Mouse (Mus musculus) heart, adult 2 months (tissue): Measurements from ENCODE around the gene Gle1. TPM values are rescaled to one million over a fixed set of nuclear protein-coding genes. Genes with fewer than 3 reads are reported as not detected.

Source experiments
- DNase-seq, 2 experiments: peaks; one replicate each; pipeline ENCODE4 v3.0.0; 2021
- H3K27ac ChIP-seq: fragments of 200-600 bp; 2 replicates; pipeline ENCODE4 v1.8.1; 2022
- H3K27me3 ChIP-seq: fragments of 200-500 bp; 2 replicates; pipeline ENCODE4 v1.6.1; 2012; ENCODE audit warnings: mild to moderate bottlenecking, low read length, inconsistent platforms, mixed read lengths; ENCODE audit not compliant: control insufficient read depth, insufficient read depth
- H3K36me3 ChIP-seq: fragments of 200-500 bp; 2 replicates; pipeline ENCODE4 v1.6.1; 2012; ENCODE audit warnings: low read length, inconsistent platforms; ENCODE audit not compliant: control insufficient read depth, insufficient read depth
- H3K4me1 ChIP-seq: fragments of 200-500 bp; 2 replicates; pipeline ENCODE4 v1.6.1; 2011; ENCODE audit warnings: low read length; ENCODE audit not compliant: control insufficient read depth, insufficient read depth
- H3K4me3 ChIP-seq: fragments of 200-600 bp; 2 replicates; pipeline ENCODE4 v1.8.1; 2022
- H3K79me2 ChIP-seq: fragments of 200-500 bp; replicated peaks from 2 replicates; pipeline ENCODE4 v1.6.1; 2012; ENCODE audit warnings: mild to moderate bottlenecking, inconsistent platforms, low read length, moderate library complexity, mixed read lengths; ENCODE audit not compliant: control insufficient read depth, insufficient read depth
- H3K9ac ChIP-seq: fragments of 200-500 bp; 2 replicates; pipeline ENCODE4 v1.6.1; 2012; ENCODE audit warnings: low read depth, mild to moderate bottlenecking, control low read depth, inconsistent platforms, low read length, mixed read lengths
- CTCF ChIP-seq: fragments of 200-600 bp; IDR thresholded peaks from 2 replicates; pipeline ENCODE4 v1.8.1; 2022; ENCODE audit warnings: antibody characterized with exemption, mild to moderate bottlenecking, moderate library complexity
- EP300 ChIP-seq: fragments of 200-500 bp; IDR thresholded peaks from 2 replicates; pipeline ENCODE4 v1.6.1; 2011; ENCODE audit warnings: low read depth, low read length, control low read depth; ENCODE audit not compliant: insufficient read depth
- POLR2A ChIP-seq: fragments of 200-500 bp; IDR thresholded peaks from 2 replicates; pipeline ENCODE4 v1.6.1; 2011; ENCODE audit warnings: mild to moderate bottlenecking, low read depth, low read length, control low read depth; ENCODE audit not compliant: insufficient read depth
- WGBS: fragments of 180-500 bp; shearing (Covaris S2); methylation state at CpG from one replicate; pipeline ENCODE4 v1.1.7; 2018; 5-methylcytosine and 5-hydroxymethylcytosine counted together
- intact Hi-C: fragments of 180-260 bp; cut with DNase I; formaldehyde crosslinking; loops from one replicate; pipeline ENCODE4 v1.15.1; 2025
- polyA plus RNA-seq: library from polyadenylated mRNA; depleted of rRNA; stranded (reverse); fragments of >200 nt; gene quantifications from 2 replicates; pipeline ENCODE4 v1.2.3, GENCODE M21; 2012
- total RNA-seq, 2 experiments: library from RNA; stranded (reverse); gene quantifications; 2 replicates each; pipeline ENCODE4 v1.2.3; 2021

The Gle1 gene
- total and polyA plus RNA-seq, 3 experiments = 14.9 to 25.6 (median 23.8) TPM

GRCm38 (mm10) chr2:29940826-29941225, 5.6 kb downstream of the Gle1 start:
- WGBS = 93% methylated on average over 7 of the region's 7 CpGs
- Histone ChIP-seq H3K4me1 (peaks cover 15% of the 10 kb centered on the region), H3K9ac (no peak overlapping the region), H3K27ac (no peak overlapping the region), H3K4me3 (no peak overlapping the region), H3K36me3 (peaks cover 13% of the 10 kb centered on the region), H3K27me3 (no peaks in the 10 kb centered on the region), H3K79me2 (peaks cover 4% of the 10 kb centered on the region)
- TF ChIP-seq CTCF = no peak
- no peak for TF ChIP-seq POLR2A
- intact Hi-C loops = no loop called here
- DNase-seq = no peak

GRCm38 (mm10) chr2:29944723-29945122, 9.5 kb downstream of the Gle1 start:
- Histone ChIP-seq H3K27ac (peak overlapping the region; percentile 91), H3K79me2 (no peaks in the 10 kb centered on the region), H3K4me3 (no peak overlapping the region), H3K36me3 (peaks cover 11% of the 10 kb centered on the region), H3K9ac (peak overlapping the region; percentile 53), H3K27me3 (no peaks in the 10 kb centered on the region), H3K4me1 (peaks cover 12% of the 10 kb centered on the region)
- WGBS = 36% methylated on average over 1 of the region's 1 CpGs
- DNase-seq = peak; percentile 42 to 45
- intact Hi-C loops = loop anchor here (2.0 kb wide), 1 partner anchor 20 kb away; the partner anchor contains the start of gene Sptan1
- TF ChIP-seq POLR2A = peak; percentile 79
- peak; percentile 90 for TF ChIP-seq EP300
- no peak for TF ChIP-seq CTCF

GRCm38 (mm10) chr2:29948896-29949295, 13.7 kb downstream of the Gle1 start:
- Histone ChIP-seq H3K27me3 (no peaks in the 10 kb centered on the region), H3K4me1 (peaks cover 7% of the 10 kb centered on the region), H3K36me3 (peaks cover 8% of the 10 kb centered on the region), H3K27ac (no peak overlapping the region), H3K4me3 (no peak overlapping the region), H3K9ac (no peak overlapping the region), H3K79me2 (no peaks in the 10 kb centered on the region)
- intact Hi-C loops = no loop called here
- DNase-seq = no peak
- TF ChIP-seq EP300 = no peak
- TF ChIP-seq POLR2A = no peak
- no peak for TF ChIP-seq CTCF
- WGBS = 87% methylated on average over 5 of the region's 5 CpGs

GRCm38 (mm10) chr2:29961246-29961645, 26.0 kb downstream of the Gle1 start:
- H3K36me3 ChIP-seq = peaks cover 6% of the 10 kb centered on the region
- H3K4me3 ChIP-seq = no peak overlapping the region
- 98% methylated on average over 7 of the region's 7 CpGs for WGBS
- intact Hi-C loops = loop anchor here (10.0 kb wide), 1 partner anchor 136 kb away; the partner anchor contains the start of gene Urm1
- no peak overlapping the region for H3K27ac ChIP-seq
- H3K9ac ChIP-seq = no peak overlapping the region
- DNase-seq = no peak
- TF ChIP-seq CTCF (no peak), EP300 (no peak), POLR2A (no peak)
- H3K27me3 ChIP-seq = no peaks in the 10 kb centered on the region
- H3K79me2 ChIP-seq = no peaks in the 10 kb centered on the region; the same call in 1 of the 2 replicates
- H3K4me1 ChIP-seq = peaks cover 4% of the 10 kb centered on the region

GRCm38 (mm10) chr2:29964354-29965249, 29.4 kb downstream of the Gle1 start:
- intact Hi-C loops = loop anchor here (2.0 to 10.0 kb wide), 3 partner anchors 20 to 140 kb away; partner anchors contain the start of genes Gle1 and Urm1
- no peaks in the 10 kb centered on the region for H3K27me3 ChIP-seq
- DNase-seq = peak; percentile 47 to 54
- H3K9ac ChIP-seq = peak overlapping the region; percentile 50
- H3K27ac ChIP-seq = peak overlapping the region; percentile 100
- peak overlapping the region; percentile 97 for H3K4me3 ChIP-seq
- H3K36me3 ChIP-seq = peaks cover 30% of the 10 kb centered on the region
- peaks cover 14% of the 10 kb centered on the region for H3K4me1 ChIP-seq
- WGBS = 8% methylated on average over 10 of the region's 10 CpGs
- H3K79me2 ChIP-seq = peaks cover 3% of the 10 kb centered on the region
- peak; percentile 88; the same call in 1 of the 2 replicates for TF ChIP-seq EP300
- no peak for TF ChIP-seq POLR2A
- TF ChIP-seq CTCF = no peak

GRCm38 (mm10) chr2:29965250-29965843, 30.1 kb downstream of the Gle1 start, which contains the start of gene Sptan1:
Gene Sptan1 (plus strand): TSS chr2:29965560.
- WGBS = under 1% methylated on average over 81 of the region's 82 CpGs
- H3K4me3 ChIP-seq = peak within 1 kb of the TSS; percentile 97

More at GRCm38 (mm10) chr2:29965250-29965843, 30.1 kb downstream of the Gle1 start, which contains the start of gene Sptan1:
- Histone ChIP-seq H3K4me1 (peaks cover 19% of the 10 kb centered on the region), H3K9ac (peak within 1 kb of the TSS; percentile 95), H3K27me3 (no peaks in the 10 kb centered on the region), H3K36me3 (peaks cover 38% of the 10 kb centered on the region), H3K79me2 (peaks cover 3% of the 10 kb centered on the region), H3K27ac (peak within 1 kb of the TSS; percentile 100)
- TF ChIP-seq EP300 (no peak), CTCF (no peak), POLR2A (peak; percentile 95)
- intact Hi-C loops = loop anchor here (2.0 to 10.0 kb wide), 3 partner anchors 21 to 141 kb away; partner anchors contain the start of genes Gle1 and Urm1
- peak; percentile 98 to 99 for DNase-seq
